Mouse (Mus musculus) kidney, adult 2 months (tissue): ENCODE results near the gene Cmklr1.

Experiments
- CTCF ChIP-seq: fragments of 200-500 bp; conservative IDR thresholded peaks from 2 replicates; pipeline ENCODE4 v1.5.1; 2011; ENCODE audit warnings: low read depth, mild to moderate bottlenecking, control low read depth, low read length, moderate library complexity, mixed read lengths; ENCODE audit not compliant: insufficient read depth, insufficient read length
- POLR2A ChIP-seq: fragments of 200-500 bp; IDR thresholded peaks from one replicate; pipeline ENCODE4 v1.6.1; 2011; ENCODE audit warnings: low read depth, low read length, control low read depth

DNA sequence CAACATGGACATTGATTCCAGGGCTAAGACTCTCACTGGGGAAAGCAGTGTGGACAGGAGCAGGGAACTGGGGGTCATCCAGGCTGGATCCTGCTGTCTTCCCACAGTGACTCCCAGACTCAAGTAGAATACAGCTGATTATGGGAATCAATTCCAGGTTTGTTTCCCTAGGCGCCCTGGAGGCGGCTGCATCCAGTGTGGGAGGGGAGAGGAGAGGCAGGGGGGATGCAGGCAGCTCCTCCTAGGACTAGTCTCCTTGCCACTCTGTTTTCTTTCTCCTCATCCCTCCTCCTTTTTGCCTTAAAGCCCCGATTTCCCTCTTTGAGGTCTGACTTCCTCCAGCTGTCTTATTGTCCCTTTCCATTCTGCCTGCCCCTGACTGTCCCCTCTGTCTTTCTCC, 59.1 kb downstream of the Cmklr1 start:
- TF ChIP-seq CTCF (no peak), POLR2A (no peak)
